Mouse (Mus musculus) hindbrain, embryonic 13.5 days (tissue): ENCODE data around the gene Tapbpl. TPM values are rescaled to one million over a fixed set of nuclear protein-coding genes. Genes with fewer than 3 reads are reported as not detected.

ENCODE experiments used
- ATAC-seq: fragments of 200-750 bp; cut with Nextera tagmentation; 2 replicates; pipeline ENCODE4 v1.8.0; 2017; ENCODE audit warnings: moderate TSS enrichment; ENCODE audit not compliant: low FRiP score
- H3K27ac ChIP-seq: fragments of 300-500 bp; sonication (generic); 2 replicates; pipeline ENCODE4 v1.5.1; 2015; ENCODE audit warnings: inconsistent platforms, mild to moderate bottlenecking, moderate library complexity
- H3K27me3 ChIP-seq: fragments of 300-500 bp; sonication (generic); 2 replicates; pipeline ENCODE4 v1.6.1; 2015; ENCODE audit warnings: mild to moderate bottlenecking, inconsistent platforms
- H3K36me3 ChIP-seq: fragments of 300-500 bp; sonication (generic); 2 replicates; pipeline ENCODE4 v1.6.1; 2015; ENCODE audit warnings: mild to moderate bottlenecking, inconsistent platforms
- H3K4me1 ChIP-seq: fragments of 300-500 bp; sonication (generic); replicated peaks from 2 replicates; pipeline ENCODE4 v1.6.1; 2015; ENCODE audit warnings: inconsistent platforms
- H3K4me2 ChIP-seq: fragments of 300-500 bp; sonication (generic); 2 replicates; pipeline ENCODE4 v1.6.1; 2015; ENCODE audit warnings: inconsistent platforms, mild to moderate bottlenecking, moderate library complexity
- H3K4me3 ChIP-seq: fragments of 300-500 bp; sonication (generic); 2 replicates; pipeline ENCODE4 v1.5.1; 2015; ENCODE audit warnings: mild to moderate bottlenecking, inconsistent platforms
- H3K9ac ChIP-seq: fragments of 300-500 bp; sonication (generic); 2 replicates; pipeline ENCODE4 v1.6.1; 2015; ENCODE audit warnings: mild to moderate bottlenecking, inconsistent platforms
- H3K9me3 ChIP-seq: fragments of 300-500 bp; sonication (generic); 2 replicates; pipeline ENCODE4 v1.6.1; 2016; ENCODE audit warnings: inconsistent platforms
- WGBS: fragments of 180-500 bp; shearing (Covaris S2); methylation state at CpG from one replicate; pipeline ENCODE4 v1.1.7; 2015; 5-methylcytosine and 5-hydroxymethylcytosine counted together
- polyA plus RNA-seq: library from polyadenylated mRNA; unstranded; fragments of >200 nt; fragmentation: Nextera tagmentation; extraction: Ambion mirVana; gene quantifications from 2 replicates; pipeline ENCODE4 v1.2.1, GENCODE M21; 2015

Tapbpl gene
- polyA plus RNA-seq, 1 experiment from 2014 or later, result 4.3 TPM

- Histone ChIP-seq H3K27me3 (peaks cover 18% of the 10 kb centered on the region), H3K9me3 (no peaks in the 10 kb centered on the region), H3K9ac (no peak overlapping the region), H3K4me3 (no peak overlapping the region), H3K36me3 (peaks cover 8% of the 10 kb centered on the region; the same call in 1 of the 2 replicates), H3K27ac (no peak overlapping the region), H3K4me1 (peaks cover 10% of the 10 kb centered on the region), H3K4me2 (no peak overlapping the region)
- WGBS, result 89% methylated on average over 11 of the region's 11 CpGs
- ATAC-seq, result no peak
These were observed 13.8 kb downstream of the Tapbpl start for GRCm38 (mm10) chr6:125217899-125218298.

GRCm38 (mm10) chr6:125216898-125217297 is 14.8 kb downstream of the Tapbpl start:
- no peak for ATAC-seq
- Histone ChIP-seq H3K4me3 (no peak overlapping the region), H3K9me3 (no peaks in the 10 kb centered on the region), H3K4me2 (no peak overlapping the region), H3K27ac (no peak overlapping the region), H3K9ac (no peak overlapping the region), H3K27me3 (peaks cover 27% of the 10 kb centered on the region), H3K4me1 (peaks cover 10% of the 10 kb centered on the region), H3K36me3 (peaks cover 8% of the 10 kb centered on the region; the same call in 1 of the 2 replicates)
- WGBS, result 88% methylated on average over 2 of the region's 2 CpGs

- no peaks in the 10 kb centered on the region for H3K9me3 ChIP-seq
- WGBS, result under 1% methylated on average over 48 of the region's 48 CpGs
- peak within 1 kb of the TSS; percentile 81 for H3K9ac ChIP-seq
- peak within 1 kb of the TSS; percentile 73 for H3K4me2 ChIP-seq
- peak; percentile 98 for ATAC-seq
- H3K36me3 ChIP-seq, result peaks cover 8% of the 10 kb centered on the region; the same call in 1 of the 2 replicates
- H3K4me3 ChIP-seq, result peak within 1 kb of the TSS; percentile 59
- H3K27ac ChIP-seq, result peak within 1 kb of the TSS; percentile 80
- H3K27me3 ChIP-seq, result peaks cover 32% of the 10 kb centered on the region
- peaks cover 10% of the 10 kb centered on the region for H3K4me1 ChIP-seq
These were observed 16.3 kb downstream of the Tapbpl start, which contains the start of gene Vamp1 for GRCm38 (mm10) chr6:125215148-125215954. Gene Vamp1 (plus strand): TSS chr6:125215551.

- no peak for ATAC-seq
- Histone ChIP-seq H3K27me3 (peaks cover 32% of the 10 kb centered on the region), H3K9me3 (no peaks in the 10 kb centered on the region), H3K4me3 (no peak overlapping the region), H3K27ac (no peak overlapping the region), H3K9ac (no peak overlapping the region), H3K4me2 (no peak overlapping the region), H3K36me3 (no peaks in the 10 kb centered on the region), H3K4me1 (peaks cover 10% of the 10 kb centered on the region)
- WGBS, result 74% methylated on average over 6 of the region's 6 CpGs
These were observed 17.9 kb downstream of the Tapbpl start for GRCm38 (mm10) chr6:125213715-125214114.

- Histone ChIP-seq H3K27ac (no peak overlapping the region), H3K27me3 (peaks cover 32% of the 10 kb centered on the region), H3K9me3 (no peaks in the 10 kb centered on the region), H3K4me2 (no peak overlapping the region), H3K4me1 (peaks cover 10% of the 10 kb centered on the region), H3K4me3 (no peak overlapping the region), H3K36me3 (no peaks in the 10 kb centered on the region), H3K9ac (no peak overlapping the region)
- no peak for ATAC-seq
- 77% methylated on average over 6 of the region's 6 CpGs for WGBS
These were observed 18.5 kb downstream of the Tapbpl start for GRCm38 (mm10) chr6:125213129-125213528.

GRCm38 (mm10) chr6:125212621-125213020 is 19.0 kb downstream of the Tapbpl start:
- Histone ChIP-seq H3K27me3 (peaks cover 32% of the 10 kb centered on the region), H3K4me1 (peaks cover 10% of the 10 kb centered on the region), H3K9ac (no peak overlapping the region), H3K27ac (no peak overlapping the region), H3K9me3 (no peaks in the 10 kb centered on the region), H3K36me3 (no peaks in the 10 kb centered on the region), H3K4me3 (no peak overlapping the region), H3K4me2 (no peak overlapping the region)
- ATAC-seq, result no peak
- 59% methylated on average over 2 of the region's 2 CpGs for WGBS

GRCm38 (mm10) chr6:125210436-125210835 is 21.2 kb downstream of the Tapbpl start:
- H3K9me3 ChIP-seq, result no peaks in the 10 kb centered on the region
- no peak for ATAC-seq
- no peaks in the 10 kb centered on the region for H3K4me1 ChIP-seq
- no peaks in the 10 kb centered on the region for H3K36me3 ChIP-seq
- no peak overlapping the region for H3K4me3 ChIP-seq
- H3K27me3 ChIP-seq, result peaks cover 27% of the 10 kb centered on the region
- H3K9ac ChIP-seq, result no peak overlapping the region
- no peak overlapping the region for H3K27ac ChIP-seq
- H3K4me2 ChIP-seq, result no peak overlapping the region
- WGBS, result 85% methylated on average over 1 of the region's 1 CpGs

GRCm38 (mm10) chr6:125197166-125197565 is 34.5 kb downstream of the Tapbpl start:
- H3K9ac ChIP-seq, result no peak overlapping the region
- H3K4me3 ChIP-seq, result no peak overlapping the region
- H3K4me2 ChIP-seq, result no peak overlapping the region
- no peak overlapping the region for H3K27ac ChIP-seq
- peaks cover 15% of the 10 kb centered on the region for H3K4me1 ChIP-seq
- H3K36me3 ChIP-seq, result peaks cover 30% of the 10 kb centered on the region
- H3K9me3 ChIP-seq, result no peaks in the 10 kb centered on the region
- 84% methylated on average over 5 of the region's 5 CpGs for WGBS
- ATAC-seq, result no peak
- no peaks in the 10 kb centered on the region for H3K27me3 ChIP-seq

- H3K9me3 ChIP-seq, result no peaks in the 10 kb centered on the region
- no peaks in the 10 kb centered on the region for H3K27me3 ChIP-seq
- no peak overlapping the region for H3K4me2 ChIP-seq
- H3K9ac ChIP-seq, result no peak overlapping the region
- H3K4me3 ChIP-seq, result no peak overlapping the region
- WGBS, result 50% methylated on average over 3 of the region's 3 CpGs
- no peak for ATAC-seq
- H3K4me1 ChIP-seq, result peaks cover 15% of the 10 kb centered on the region
- H3K36me3 ChIP-seq, result peaks cover 30% of the 10 kb centered on the region
- H3K27ac ChIP-seq, result no peak overlapping the region
These were observed 35.4 kb downstream of the Tapbpl start for GRCm38 (mm10) chr6:125196301-125196700.

- Histone ChIP-seq H3K36me3 (peaks cover 30% of the 10 kb centered on the region), H3K4me1 (peaks cover 20% of the 10 kb centered on the region), H3K4me3 (no peak overlapping the region), H3K27ac (no peak overlapping the region), H3K4me2 (no peak overlapping the region), H3K9me3 (no peaks in the 10 kb centered on the region), H3K9ac (no peak overlapping the region), H3K27me3 (no peaks in the 10 kb centered on the region)
- 26% methylated on average over 1 of the region's 1 CpGs for WGBS
- ATAC-seq, result no peak
These were observed 36.1 kb downstream of the Tapbpl start for GRCm38 (mm10) chr6:125195541-125196075.

- no peak overlapping the region for H3K9ac ChIP-seq
- H3K4me2 ChIP-seq, result no peak overlapping the region; the same call in 1 of the 2 replicates
- no peak overlapping the region for H3K27ac ChIP-seq
- H3K4me3 ChIP-seq, result no peak overlapping the region
- no peak for ATAC-seq
- peaks cover 32% of the 10 kb centered on the region for H3K4me1 ChIP-seq
- H3K36me3 ChIP-seq, result peaks cover 43% of the 10 kb centered on the region
- H3K9me3 ChIP-seq, result no peaks in the 10 kb centered on the region
- no peaks in the 10 kb centered on the region for H3K27me3 ChIP-seq
- WGBS, result 80% methylated on average over 7 of the region's 7 CpGs
These were observed 38.3 kb downstream of the Tapbpl start for GRCm38 (mm10) chr6:125193390-125193789.

GRCm38 (mm10) chr6:125192841-125193240 is 38.8 kb downstream of the Tapbpl start:
- no peaks in the 10 kb centered on the region for H3K9me3 ChIP-seq
- peaks cover 45% of the 10 kb centered on the region for H3K36me3 ChIP-seq
- H3K4me1 ChIP-seq, result peaks cover 32% of the 10 kb centered on the region
- peak overlapping the region; percentile 70 for H3K4me3 ChIP-seq
- ATAC-seq, result no peak
- H3K4me2 ChIP-seq, result peak overlapping the region; percentile 67
- 48% methylated on average over 5 of the region's 5 CpGs for WGBS
- peak overlapping the region; percentile 99 for H3K27ac ChIP-seq
- H3K27me3 ChIP-seq, result no peaks in the 10 kb centered on the region
- H3K9ac ChIP-seq, result peak overlapping the region; percentile 82
